Mouse (Mus musculus): ENCODE measurements around the gene Mrps33. TPM values are rescaled to one million over a fixed set of nuclear protein-coding genes. Genes with fewer than 3 reads are reported as not detected.

Gene Mrps33
- 100 to 1,000 TPM in 1 of 2 experiments, 10 to 100 TPM in 1; 97.0 to 102 TPM for total RNA-seq (2021)

- intact Hi-C loops (cut with DNase I): loop anchor here (2.0 kb wide), 1 partner anchor 60 kb away; no protein-coding TSS in a partner anchor
- DNase-seq (ENCODE audit: low spot score in 2 of 2): peak; percentile 96 to 99
Measured at GRCm38 (mm10) chr6:39810612-39811116, at the start of gene Mrps33. Gene Mrps33, minus strand, starts transcription at chr6:39810988.

- intact Hi-C loops (cut with DNase I): no loop called here
- peak in 1 of 2 experiments; percentile 51 for DNase-seq (ENCODE audit: low spot score in 2 of 2)
Measured at GRCm38 (mm10) chr6:39849667-39850066, 38.9 kb upstream of the Mrps33 start.

GRCm38 (mm10) chr6:39848766-39849165, 38.0 kb upstream of the Mrps33 start:
- DNase-seq (ENCODE audit: low spot score in 2 of 2): peak in 1 of 2 experiments; percentile 4

GRCm38 (mm10) chr6:39847538-39847937, 36.8 kb upstream of the Mrps33 start:
- intact Hi-C loops (cut with DNase I): no loop called here

More at GRCm38 (mm10) chr6:39848766-39849165, 38.0 kb upstream of the Mrps33 start:
- intact Hi-C loops (cut with DNase I): no loop called here

GRCm38 (mm10) chr6:39843698-39844342, 33.0 kb upstream of the Mrps33 start:
- intact Hi-C loops (cut with DNase I): no loop called here

More at GRCm38 (mm10) chr6:39847538-39847937, 36.8 kb upstream of the Mrps33 start:
- no peak for DNase-seq (ENCODE audit: low spot score in 2 of 2)

GRCm38 (mm10) chr6:39828736-39829135, 17.9 kb upstream of the Mrps33 start:
- DNase-seq (ENCODE audit: low spot score in 2 of 2): no peak
- intact Hi-C loops (cut with DNase I): no loop called here

More at GRCm38 (mm10) chr6:39843698-39844342, 33.0 kb upstream of the Mrps33 start:
- DNase-seq (ENCODE audit: low spot score in 2 of 2): no peak

GRCm38 (mm10) chr6:39821241-39821640, 10.5 kb upstream of the Mrps33 start:
- intact Hi-C loops (cut with DNase I): no loop called here

GRCm38 (mm10) chr6:39818922-39819321, 8.1 kb upstream of the Mrps33 start:
- intact Hi-C loops (cut with DNase I): no loop called here
- DNase-seq (ENCODE audit: low spot score in 2 of 2): peak in 1 of 2 experiments; percentile 68

More at GRCm38 (mm10) chr6:39821241-39821640, 10.5 kb upstream of the Mrps33 start:
- DNase-seq (ENCODE audit: low spot score in 2 of 2): no peak

GRCm38 (mm10) chr6:39808511-39808910, 2.3 kb downstream of the Mrps33 start:
- intact Hi-C loops (cut with DNase I): no loop called here
- DNase-seq (ENCODE audit: low spot score in 2 of 2): no peak

- no peak for DNase-seq (ENCODE audit: low spot score in 2 of 2)
- intact Hi-C loops (cut with DNase I): no loop called here
Measured at GRCm38 (mm10) chr6:39807050-39807560, 3.7 kb downstream of the Mrps33 start.

GRCm38 (mm10) chr6:39806336-39806735, 4.5 kb downstream of the Mrps33 start:
- intact Hi-C loops (cut with DNase I): no loop called here
- no peak for DNase-seq (ENCODE audit: low spot score in 2 of 2)

- DNase-seq (ENCODE audit: low spot score in 2 of 2): no peak
- intact Hi-C loops (cut with DNase I): no loop called here
Measured at GRCm38 (mm10) chr6:39805916-39806315, 4.9 kb downstream of the Mrps33 start.

GRCm38 (mm10) chr6:39800977-39801376, 9.8 kb downstream of the Mrps33 start:
- DNase-seq (ENCODE audit: low spot score in 2 of 2): peak in 1 of 2 experiments; percentile 70
- intact Hi-C loops (cut with DNase I): no loop called here

- intact Hi-C loops (cut with DNase I): no loop called here
Measured at GRCm38 (mm10) chr6:39797076-39797475, 13.7 kb downstream of the Mrps33 start.

GRCm38 (mm10) chr6:39796150-39796549, 14.6 kb downstream of the Mrps33 start:
- peak in 1 of 2 experiments; percentile 53 for DNase-seq (ENCODE audit: low spot score in 2 of 2)
- intact Hi-C loops (cut with DNase I): no loop called here

More at GRCm38 (mm10) chr6:39797076-39797475, 13.7 kb downstream of the Mrps33 start:
- peak in 1 of 2 experiments; percentile 55 for DNase-seq (ENCODE audit: low spot score in 2 of 2)

- intact Hi-C loops (cut with DNase I): no loop called here
- DNase-seq (ENCODE audit: low spot score in 2 of 2): no peak
Measured at GRCm38 (mm10) chr6:39791806-39792205, 19.0 kb downstream of the Mrps33 start.

- DNase-seq (ENCODE audit: low spot score in 2 of 2): no peak
- intact Hi-C loops (cut with DNase I): loop anchor here (10.0 kb wide), 2 partner anchors 134 to 324 kb away; no protein-coding TSS in a partner anchor
Measured at GRCm38 (mm10) chr6:39788408-39788807, 22.4 kb downstream of the Mrps33 start.

GRCm38 (mm10) chr6:39787783-39788182, 23.0 kb downstream of the Mrps33 start:
- intact Hi-C loops (cut with DNase I): loop anchor here (10.0 kb wide), 2 partner anchors 133 to 323 kb away; no protein-coding TSS in a partner anchor
- DNase-seq (ENCODE audit: low spot score in 2 of 2): no peak

GRCm38 (mm10) chr6:39785944-39786343, 24.8 kb downstream of the Mrps33 start:
- intact Hi-C loops (cut with DNase I): loop anchor here (10.0 kb wide), 2 partner anchors 131 to 321 kb away; no protein-coding TSS in a partner anchor
- DNase-seq (ENCODE audit: low spot score in 2 of 2): no peak

- no peak for DNase-seq (ENCODE audit: low spot score in 2 of 2)
- intact Hi-C loops (cut with DNase I): loop anchor here (2.0 to 10.0 kb wide), 4 partner anchors 59 to 319 kb away; partner anchors contain the start of gene Braf
Measured at GRCm38 (mm10) chr6:39783521-39783920, 27.3 kb downstream of the Mrps33 start.

Data from left cerebral cortex, postnatal 25 days (tissue).